Mouse (Mus musculus): ENCODE measurements around the gene Pkd1l2.

GRCm38 (mm10) chr8:117027601-117028000 is 54.6 kb downstream of the Pkd1l2 start:
- TF ChIP-seq CTCF (IDR thresholded peaks at IDR 0.05; ENCODE audit: low read depth) (no peak), EP300 (IDR thresholded peaks at IDR 0.05; ENCODE audit: low read depth) (no peak)
